Mouse (Mus musculus): ENCODE measurements around the gene Shld2.
"Not testable (repeated sequence)": the region's sequence is repeated elsewhere in the genome, so short reads cannot be mapped to it uniquely, and the experiment has no call there.

The Shld2 gene

GRCm38 (mm10) chr14:34318113-34318512 lies 7.8 kb upstream of the Shld2 start:
- DNase-seq (ENCODE audit: low spot score) = no peak

- DNase-seq (ENCODE audit: low spot score) = no peak
These were observed 7.1 kb upstream of the Shld2 start for GRCm38 (mm10) chr14:34317431-34317830.

GRCm38 (mm10) chr14:34316346-34316745 lies 6.1 kb upstream of the Shld2 start:
- no peak for DNase-seq (ENCODE audit: low spot score)

GRCm38 (mm10) chr14:34314796-34315195 lies 4.5 kb upstream of the Shld2 start:
- DNase-seq (ENCODE audit: low spot score) = no peak

GRCm38 (mm10) chr14:34314383-34314782 lies 4.1 kb upstream of the Shld2 start:
- not testable (repeated sequence) for DNase-seq (ENCODE audit: low spot score)

- no peak for DNase-seq (ENCODE audit: low spot score)
These were observed 3.3 kb upstream of the Shld2 start for GRCm38 (mm10) chr14:34313612-34314011.

GRCm38 (mm10) chr14:34312339-34313048 lies 2.2 kb upstream of the Shld2 start:
- DNase-seq (ENCODE audit: low spot score) = no peak

- DNase-seq (ENCODE audit: low spot score) = no peak
These were observed 1.4 kb upstream of the Shld2 start for GRCm38 (mm10) chr14:34311691-34312090.

- peak; percentile 76 for DNase-seq (ENCODE audit: low spot score)
These were observed 833 bp upstream of the Shld2 start for GRCm38 (mm10) chr14:34311021-34311631.

GRCm38 (mm10) chr14:34309907-34310233 lies 423 bp downstream of the Shld2 start:
- no peak for DNase-seq (ENCODE audit: low spot score)

GRCm38 (mm10) chr14:34309266-34309665 lies 1.0 kb downstream of the Shld2 start:
- no peak for DNase-seq (ENCODE audit: low spot score)

- DNase-seq (ENCODE audit: low spot score) = no peak
These were observed 7.0 kb downstream of the Shld2 start for GRCm38 (mm10) chr14:34303265-34303680.

GRCm38 (mm10) chr14:34302681-34303242 lies 7.5 kb downstream of the Shld2 start:
- DNase-seq (ENCODE audit: low spot score) = no peak

GRCm38 (mm10) chr14:34298871-34299700 lies 11.2 kb downstream of the Shld2 start:
- DNase-seq (ENCODE audit: low spot score) = no peak

GRCm38 (mm10) chr14:34297634-34298033 lies 12.7 kb downstream of the Shld2 start:
- no peak for DNase-seq (ENCODE audit: low spot score)

- DNase-seq (ENCODE audit: low spot score) = no peak
These were observed 13.3 kb downstream of the Shld2 start for GRCm38 (mm10) chr14:34297038-34297437.

- DNase-seq (ENCODE audit: low spot score) = no peak
These were observed 13.9 kb downstream of the Shld2 start for GRCm38 (mm10) chr14:34296350-34296749.

- no peak for DNase-seq (ENCODE audit: low spot score)
These were observed 16.7 kb downstream of the Shld2 start for GRCm38 (mm10) chr14:34293641-34294040.

GRCm38 (mm10) chr14:34290229-34290628 lies 20.1 kb downstream of the Shld2 start:
- DNase-seq (ENCODE audit: low spot score) = no peak

GRCm38 (mm10) chr14:34289259-34290015 lies 20.9 kb downstream of the Shld2 start:
- no peak for DNase-seq (ENCODE audit: low spot score)

- DNase-seq (ENCODE audit: low spot score) = no peak
These were observed 21.9 kb downstream of the Shld2 start for GRCm38 (mm10) chr14:34288396-34288795.

GRCm38 (mm10) chr14:34281736-34282269 lies 28.5 kb downstream of the Shld2 start:
- DNase-seq (ENCODE audit: low spot score) = no peak

Data from testis, postnatal 14 days (tissue).